Mouse (Mus musculus) hindbrain, embryonic 16.5 days (tissue): ENCODE data around the gene Hoxd3. TPM values are rescaled to one million over a fixed set of nuclear protein-coding genes. Genes with fewer than 3 reads are reported as not detected.
A peak's percentile ranks its signal among the peaks of the same experiment; 100 is the strongest.

Experiments
- ATAC-seq: fragments of 200-750 bp; cut with Nextera tagmentation; 2 replicates; pipeline ENCODE4 v1.8.0; 2017; ENCODE audit warnings: moderate TSS enrichment, moderate library complexity
- H3K27ac ChIP-seq: fragments of 300-500 bp; sonication (generic); 2 replicates; pipeline ENCODE4 v1.5.1; 2014; ENCODE audit warnings: low read depth, mild to moderate bottlenecking, control low read depth, low read length, moderate library complexity
- H3K27me3 ChIP-seq: fragments of 300-500 bp; sonication (generic); replicated peaks from 2 replicates; pipeline ENCODE4 v1.6.1; 2014; ENCODE audit warnings: low read length; ENCODE audit not compliant: control insufficient read depth, insufficient read depth
- H3K36me3 ChIP-seq: fragments of 300-500 bp; sonication (generic); 2 replicates; pipeline ENCODE4 v1.6.1; 2014; ENCODE audit warnings: mild to moderate bottlenecking, low read length, moderate library complexity, mixed read lengths; ENCODE audit not compliant: control insufficient read depth, insufficient read depth
- H3K4me1 ChIP-seq: fragments of 300-500 bp; sonication (generic); 2 replicates; pipeline ENCODE4 v1.6.1; 2014; ENCODE audit warnings: low read depth, low read length; ENCODE audit not compliant: control insufficient read depth, insufficient read depth
- H3K4me2 ChIP-seq: fragments of 300-500 bp; sonication (generic); 2 replicates; pipeline ENCODE4 v1.6.1; 2014; ENCODE audit warnings: mild to moderate bottlenecking, low read length, control low read depth, moderate library complexity
- H3K4me3 ChIP-seq: fragments of 300-500 bp; sonication (generic); 2 replicates; pipeline ENCODE4 v1.5.1; 2014; ENCODE audit warnings: mild to moderate bottlenecking, low read length, control low read depth, moderate library complexity
- H3K9ac ChIP-seq: fragments of 300-500 bp; sonication (generic); 2 replicates; pipeline ENCODE4 v1.6.1; 2014; ENCODE audit warnings: low read depth, mild to moderate bottlenecking, control low read depth, low read length, moderate library complexity
- H3K9me3 ChIP-seq: fragments of 300-500 bp; sonication (generic); 2 replicates; pipeline ENCODE4 v1.6.1; 2014; ENCODE audit warnings: mild to moderate bottlenecking, low read length, moderate library complexity; ENCODE audit not compliant: control insufficient read depth
- WGBS: fragments of 180-500 bp; shearing (Covaris S2); extraction: QIAGEN DNeasy Blood & Tissue Kit; methylation state at CpG from one replicate; pipeline ENCODE4 v1.1.7; 2014; 5-methylcytosine and 5-hydroxymethylcytosine counted together
- polyA plus RNA-seq: library from polyadenylated mRNA; unstranded; fragments of >200 nt; fragmentation: Nextera tagmentation; extraction: Ambion mirVana; gene quantifications from 2 replicates; pipeline ENCODE4 v1.2.1, GENCODE M21; 2015

Hoxd3 gene
- polyA plus RNA-seq, 1 experiment from 2014 or later = 43.8 TPM

- no peak within 1 kb of the TSS for H3K4me3 ChIP-seq
- 1% methylated on average over 56 of the region's 56 CpGs for WGBS
- peaks cover 76% of the 10 kb centered on the region for H3K27me3 ChIP-seq
- no peak within 1 kb of the TSS for H3K9ac ChIP-seq
- ATAC-seq = peak; percentile 37; the same call in 1 of the 2 replicates
- H3K4me2 ChIP-seq = no peak within 1 kb of the TSS
- H3K4me1 ChIP-seq = no peaks in the 10 kb centered on the region
- H3K9me3 ChIP-seq = peaks cover 3% of the 10 kb centered on the region; the same call in 1 of the 2 replicates
- no peaks in the 10 kb centered on the region for H3K36me3 ChIP-seq
- H3K27ac ChIP-seq = no peak within 1 kb of the TSS
Observed at GRCm38 (mm10) chr2:74691022-74691951, 20.4 kb upstream of the Hoxd3 start, which contains the start of gene Hoxd10. TSS of gene Hoxd10 (plus strand) at chr2:74691924.

- H3K4me1 ChIP-seq = no peaks in the 10 kb centered on the region
- H3K4me2 ChIP-seq = no peak overlapping the region
- H3K4me3 ChIP-seq = no peak overlapping the region
- peaks cover 75% of the 10 kb centered on the region for H3K27me3 ChIP-seq
- 3% methylated on average over 35 of the region's 35 CpGs for WGBS
- no peak for ATAC-seq
- no peak overlapping the region for H3K27ac ChIP-seq
- peaks cover 3% of the 10 kb centered on the region; the same call in 1 of the 2 replicates for H3K9me3 ChIP-seq
- H3K9ac ChIP-seq = no peak overlapping the region
- H3K36me3 ChIP-seq = no peaks in the 10 kb centered on the region
Observed at GRCm38 (mm10) chr2:74691995-74692807, 19.5 kb upstream of the Hoxd3 start.

GRCm38 (mm10) chr2:74692808-74693431 lies 18.8 kb upstream of the Hoxd3 start:
- Histone ChIP-seq H3K27ac (no peak overlapping the region), H3K9ac (no peak overlapping the region)

GRCm38 (mm10) chr2:74693432-74693827 lies 18.3 kb upstream of the Hoxd3 start:
- Histone ChIP-seq H3K27me3 (peaks cover 76% of the 10 kb centered on the region), H3K9me3 (peaks cover 3% of the 10 kb centered on the region; the same call in 1 of the 2 replicates), H3K4me1 (peaks cover 10% of the 10 kb centered on the region; the same call in 1 of the 2 replicates), H3K36me3 (no peaks in the 10 kb centered on the region), H3K4me3 (no peak overlapping the region), H3K27ac (no peak overlapping the region), H3K9ac (no peak overlapping the region), H3K4me2 (no peak overlapping the region)
- WGBS = 7% methylated on average over 4 of the region's 4 CpGs
- ATAC-seq = no peak

More at GRCm38 (mm10) chr2:74692808-74693431, 18.8 kb upstream of the Hoxd3 start:
- peaks cover 5% of the 10 kb centered on the region; the same call in 1 of the 2 replicates for H3K4me1 ChIP-seq
- 2% methylated on average over 20 of the region's 20 CpGs for WGBS
- no peak overlapping the region for H3K4me3 ChIP-seq
- no peaks in the 10 kb centered on the region for H3K36me3 ChIP-seq
- peaks cover 75% of the 10 kb centered on the region for H3K27me3 ChIP-seq
- H3K9me3 ChIP-seq = peaks cover 3% of the 10 kb centered on the region; the same call in 1 of the 2 replicates
- no peak for ATAC-seq
- no peak overlapping the region for H3K4me2 ChIP-seq

GRCm38 (mm10) chr2:74694066-74694465 lies 17.7 kb upstream of the Hoxd3 start:
- no peak overlapping the region for H3K4me3 ChIP-seq
- no peak overlapping the region for H3K4me2 ChIP-seq
- H3K27me3 ChIP-seq = peaks cover 73% of the 10 kb centered on the region
- no peaks in the 10 kb centered on the region for H3K36me3 ChIP-seq
- peaks cover 10% of the 10 kb centered on the region; the same call in 1 of the 2 replicates for H3K4me1 ChIP-seq
- no peak overlapping the region for H3K27ac ChIP-seq
- no peak overlapping the region for H3K9ac ChIP-seq
- no peak for ATAC-seq
- H3K9me3 ChIP-seq = peaks cover 3% of the 10 kb centered on the region; the same call in 1 of the 2 replicates
- under 1% methylated on average over 16 of the region's 16 CpGs for WGBS

GRCm38 (mm10) chr2:74695383-74695782 lies 16.3 kb upstream of the Hoxd3 start:
- Histone ChIP-seq H3K36me3 (no peaks in the 10 kb centered on the region), H3K4me1 (peaks cover 10% of the 10 kb centered on the region; the same call in 1 of the 2 replicates), H3K27ac (no peak overlapping the region), H3K9ac (no peak overlapping the region), H3K4me2 (no peak overlapping the region), H3K4me3 (no peak overlapping the region), H3K9me3 (peaks cover 3% of the 10 kb centered on the region; the same call in 1 of the 2 replicates), H3K27me3 (peaks cover 68% of the 10 kb centered on the region)
- no peak for ATAC-seq
- WGBS = 5% methylated on average over 1 of the region's 1 CpGs

- Histone ChIP-seq H3K27ac (no peak overlapping the region), H3K36me3 (no peaks in the 10 kb centered on the region), H3K4me1 (peaks cover 10% of the 10 kb centered on the region; the same call in 1 of the 2 replicates), H3K9me3 (peaks cover 3% of the 10 kb centered on the region; the same call in 1 of the 2 replicates), H3K9ac (no peak overlapping the region), H3K4me3 (no peak overlapping the region), H3K27me3 (peaks cover 73% of the 10 kb centered on the region), H3K4me2 (no peak overlapping the region)
- ATAC-seq = no peak
- 3% methylated on average over 7 of the region's 7 CpGs for WGBS
Observed at GRCm38 (mm10) chr2:74695813-74696430, 15.8 kb upstream of the Hoxd3 start.
